Mouse (Mus musculus) thymus, adult 2 months (tissue): ENCODE data around the gene Cd80.

Experiments
- CTCF ChIP-seq: fragments of 200-500 bp; IDR thresholded peaks from 2 replicates; pipeline ENCODE4 v1.5.1; 2012; ENCODE audit warnings: mild to moderate bottlenecking, control low read depth, low read length, moderate library complexity, borderline replicate concordance; ENCODE audit not compliant: control insufficient read depth, poor library complexity, insufficient read depth; ENCODE audit errors: extremely low read depth
- POLR2A ChIP-seq: fragments of 200-500 bp; IDR thresholded peaks from 2 replicates; pipeline ENCODE4 v1.6.1; 2012; ENCODE audit warnings: mild to moderate bottlenecking, low read length, control low read depth, moderate library complexity; ENCODE audit not compliant: control insufficient read depth, poor library complexity, insufficient read depth; ENCODE audit errors: extremely low read depth

DNA sequence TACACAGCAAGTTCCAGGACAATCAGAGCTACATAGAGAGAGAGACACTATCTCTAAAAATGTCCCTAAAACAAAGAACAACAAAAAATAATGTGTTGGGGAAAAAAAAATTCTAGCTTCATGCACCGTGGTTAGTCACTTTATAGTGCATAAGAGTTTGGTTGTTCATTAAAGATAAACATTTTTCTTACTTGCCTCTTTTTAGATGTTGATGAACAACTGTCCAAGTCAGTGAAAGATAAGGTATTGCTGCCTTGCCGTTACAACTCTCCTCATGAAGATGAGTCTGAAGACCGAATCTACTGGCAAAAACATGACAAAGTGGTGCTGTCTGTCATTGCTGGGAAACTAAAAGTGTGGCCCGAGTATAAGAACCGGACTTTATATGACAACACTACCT is 18.3 kb downstream of the Cd80 start:
- TF ChIP-seq POLR2A, result no peak
- TF ChIP-seq CTCF, result no peak
